Mouse (Mus musculus) left cerebral cortex, adult 11 months (tissue): ENCODE data around the gene Esrra.
"Not testable (repeated sequence)": the region's sequence is repeated elsewhere in the genome, so short reads cannot be mapped to it uniquely, and the experiment has no call there.

Experiments used
- DNase-seq: peaks from one replicate; pipeline ENCODE4 v3.0.0; 2022; ENCODE audit warnings: low spot score

Esrra gene

DNA sequence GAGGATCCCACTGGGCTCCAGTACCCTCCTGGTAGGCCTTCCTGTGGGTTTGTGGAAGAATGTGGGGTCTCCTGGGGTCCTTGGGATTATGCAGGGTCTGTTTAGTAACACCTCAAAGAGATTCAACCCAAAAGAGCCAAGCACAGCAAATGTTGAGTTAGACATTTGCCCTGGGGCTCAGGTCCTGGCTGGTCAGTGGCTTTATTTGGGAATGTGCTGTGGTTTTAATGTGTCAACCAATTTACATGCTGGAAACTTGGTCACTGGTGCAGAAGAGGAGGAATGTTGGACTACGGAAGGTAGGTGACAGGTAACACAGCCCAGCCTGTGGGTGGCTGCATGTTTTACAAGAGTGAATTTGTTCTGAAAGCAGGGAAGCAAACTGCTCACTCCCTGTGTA is 18.6 kb downstream of the Esrra start:
- DNase-seq: no peak

DNA sequence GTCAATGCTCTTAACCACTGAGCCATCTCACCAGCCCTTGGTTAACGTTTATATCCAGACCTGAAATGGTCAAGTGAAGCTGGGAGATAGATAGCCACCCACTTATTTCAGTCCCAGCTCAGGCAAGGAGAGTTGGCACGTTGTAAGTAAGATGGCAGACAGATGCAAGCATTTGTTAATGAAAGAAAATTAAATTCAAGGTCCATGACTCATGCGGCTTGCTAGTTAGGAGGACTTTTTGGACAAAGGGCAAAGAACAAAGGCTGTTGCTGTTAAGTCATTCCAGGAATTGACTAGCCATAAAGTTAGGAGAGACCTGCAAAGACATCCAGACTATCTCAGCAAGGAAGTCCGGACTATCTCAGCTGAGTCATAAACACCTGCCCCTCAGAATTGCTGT is 22.0 kb downstream of the Esrra start:
- DNase-seq: no peak

DNA sequence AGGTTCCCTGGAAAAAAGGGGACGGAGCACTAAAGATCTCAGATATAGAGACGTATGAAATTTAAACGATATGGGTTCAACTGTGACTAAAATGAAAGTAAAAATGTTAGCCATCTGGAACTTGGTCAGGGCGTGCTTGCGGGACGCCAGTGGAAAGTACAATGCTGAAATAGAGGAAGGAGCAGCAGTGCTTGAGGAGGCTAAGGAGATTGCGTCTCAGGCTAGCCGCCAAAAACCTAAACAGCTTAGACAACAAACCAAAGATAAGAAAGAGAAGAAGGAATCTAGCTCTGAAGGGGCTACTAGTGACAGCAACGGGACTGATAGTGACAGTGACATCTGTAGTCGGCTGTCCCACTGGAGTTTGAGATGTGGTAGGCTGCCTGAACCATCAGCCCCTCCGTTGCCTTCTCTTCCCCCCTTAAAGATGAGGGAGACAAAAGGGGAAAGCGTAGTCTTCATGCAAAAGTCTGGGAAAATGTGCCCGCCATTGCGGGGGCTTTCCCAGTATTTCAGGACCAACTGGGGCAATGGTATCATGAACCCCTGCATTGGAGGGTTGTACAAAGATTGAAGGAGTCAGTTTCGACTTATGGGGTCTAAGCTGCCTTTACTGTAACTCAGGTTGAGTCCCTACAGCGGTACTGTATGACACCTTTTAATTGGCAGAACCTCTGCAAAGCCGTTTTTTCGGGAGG is 25.9 kb downstream of the Esrra start:
- not testable (repeated sequence) for DNase-seq

DNA sequence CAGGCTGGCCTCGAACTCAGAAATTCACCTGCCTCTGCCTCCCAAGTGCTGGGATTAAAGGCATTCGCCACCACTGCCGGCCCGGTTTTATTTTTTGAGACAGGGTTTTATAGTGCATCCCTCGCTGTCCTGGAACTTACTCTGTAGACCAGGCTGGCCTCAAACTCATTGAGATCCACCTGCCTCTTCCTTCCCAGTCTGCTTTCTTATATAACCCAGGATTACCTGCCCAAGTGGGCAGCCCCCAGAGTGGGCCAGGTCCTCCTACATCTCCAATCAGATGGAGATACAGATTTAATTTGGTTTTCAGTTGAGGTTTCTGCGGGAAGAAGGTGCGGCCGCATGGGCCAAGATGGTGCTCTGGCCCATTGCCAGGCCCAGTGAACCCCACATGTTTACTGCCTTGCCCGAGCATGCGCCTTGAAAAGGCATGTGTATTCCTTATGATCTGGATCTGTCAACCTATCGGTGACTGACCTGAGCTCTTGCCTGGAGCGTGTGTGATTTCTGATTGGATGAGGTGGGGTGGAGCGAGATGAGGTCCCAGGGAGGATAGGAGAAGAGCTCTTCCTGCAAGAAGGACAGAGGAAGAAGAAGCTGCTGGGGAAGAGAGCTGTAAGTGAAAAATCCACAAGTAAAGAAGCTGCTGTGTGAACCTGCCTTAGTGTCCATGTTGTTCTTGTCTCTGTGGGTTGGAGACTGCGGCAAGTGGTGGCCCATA is 27.7 kb downstream of the Esrra start:
- no peak for DNase-seq

DNA sequence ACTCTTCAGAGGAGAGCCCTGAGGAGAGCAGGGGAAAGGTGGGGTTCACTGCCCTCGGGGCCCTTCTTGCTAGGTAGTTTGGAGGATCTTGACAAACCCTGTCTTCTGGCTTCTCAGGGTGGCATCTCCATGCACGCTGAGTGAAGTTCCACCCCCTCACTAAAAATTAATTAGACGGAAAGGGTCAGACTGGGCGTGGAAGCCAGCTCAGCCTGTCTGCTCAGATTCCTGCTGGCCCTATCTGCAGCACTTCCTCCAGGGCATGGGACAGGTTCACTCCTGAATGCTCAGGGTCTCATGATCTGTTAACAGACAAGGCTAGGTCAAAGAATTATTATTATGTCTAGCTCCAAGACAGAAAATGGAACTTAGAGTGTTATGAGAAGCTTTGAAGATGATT is 29.1 kb downstream of the Esrra start:
- no peak for DNase-seq

- no peak for DNase-seq
Measured at GRCm38 (mm10) chr19:6877965-6878364, 43.6 kb downstream of the Esrra start.

GRCm38 (mm10) chr19:6876799-6877198 is 44.8 kb downstream of the Esrra start:
- DNase-seq: no peak

GRCm38 (mm10) chr19:6875834-6876233 is 45.8 kb downstream of the Esrra start:
- DNase-seq: no peak

DNA sequence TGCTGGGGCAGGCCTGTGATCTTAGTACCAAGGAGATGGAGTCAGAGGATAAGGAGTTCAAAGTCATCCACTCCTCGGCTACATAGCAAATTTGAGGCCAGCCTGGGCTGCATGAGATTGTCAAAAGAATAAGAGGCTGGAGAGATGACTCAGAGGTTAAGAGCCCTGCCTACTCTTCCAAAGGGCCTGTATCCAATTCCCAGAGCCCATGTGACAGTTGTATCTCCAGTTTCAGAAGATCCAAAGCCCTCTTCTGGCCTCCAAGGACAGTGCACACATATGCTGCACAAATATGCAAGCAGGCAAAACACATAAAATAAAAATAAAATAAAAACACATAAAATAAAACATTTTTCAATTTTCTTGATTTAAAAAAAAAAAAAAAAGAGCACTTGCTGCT is 47.4 kb downstream of the Esrra start:
- no peak for DNase-seq

DNA sequence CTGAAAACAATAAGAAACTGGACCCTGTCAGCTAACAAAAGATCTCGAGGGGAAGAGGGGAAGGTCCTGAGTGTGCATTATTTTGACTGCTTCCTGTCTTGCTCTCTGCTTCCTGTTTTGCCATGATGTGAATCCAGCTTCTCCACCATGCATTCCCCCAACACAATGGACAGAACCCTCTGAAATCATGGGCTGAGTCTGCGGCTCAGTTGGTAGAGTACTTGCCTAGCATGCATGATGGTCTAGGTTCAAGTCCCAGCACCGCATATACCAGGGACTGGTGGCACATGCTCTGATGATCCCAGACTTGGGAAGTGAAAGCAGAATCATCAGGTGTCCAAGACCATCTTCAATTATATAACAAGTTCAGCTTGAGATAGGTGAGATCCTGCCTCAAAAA is 48.9 kb downstream of the Esrra start:
- no peak for DNase-seq

GRCm38 (mm10) chr19:6871574-6872271 is 49.9 kb downstream of the Esrra start:
- DNase-seq: no peak

DNA sequence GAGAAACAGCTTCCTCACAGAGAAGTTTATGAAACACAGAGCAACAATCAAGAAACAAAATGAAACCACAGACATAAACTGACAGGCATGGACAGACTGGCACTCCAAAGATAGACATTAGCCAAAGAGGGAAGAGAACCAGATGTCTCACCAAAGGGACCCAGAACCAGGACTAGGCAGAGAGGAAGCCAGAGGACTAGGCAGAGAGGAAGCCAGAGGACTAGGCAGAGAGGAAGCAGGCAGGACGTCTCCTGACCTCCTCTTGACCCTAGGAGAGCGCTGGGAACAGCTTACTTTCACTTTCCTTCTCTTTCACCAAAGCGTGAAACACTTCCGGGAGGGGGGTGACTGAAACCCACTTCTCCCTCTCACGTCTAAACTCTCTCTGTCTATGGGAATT is 52.3 kb downstream of the Esrra start:
- no peak for DNase-seq

DNA sequence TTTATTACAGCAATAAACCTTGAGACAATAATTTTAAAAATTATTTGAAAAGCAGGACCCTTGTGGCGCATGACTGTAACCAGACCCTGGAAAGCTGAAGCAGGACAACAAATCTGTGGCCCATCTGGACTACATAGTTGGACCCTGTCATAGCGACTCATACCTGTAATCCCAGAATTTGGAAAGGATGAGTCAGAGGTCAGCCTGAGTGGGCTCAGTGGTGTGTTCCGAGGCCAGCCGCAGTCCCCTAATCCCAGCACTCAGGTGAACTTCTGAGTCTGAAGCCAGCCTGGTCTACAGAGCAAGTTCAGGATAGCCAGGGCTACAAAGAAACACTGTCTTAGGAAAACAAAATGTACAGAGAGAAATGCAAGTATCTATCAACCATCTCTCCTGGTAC is 60.2 kb downstream of the Esrra start:
- DNase-seq: no peak
